Mouse (Mus musculus) liver, adult 2 months (tissue): ENCODE data around the gene Klrb1c. TPM values are rescaled to one million over a fixed set of nuclear protein-coding genes. Genes with fewer than 3 reads are reported as not detected.
A peak's percentile ranks its signal among the peaks of the same experiment; 100 is the strongest.
"Not testable (repeated sequence)": the region's sequence is repeated elsewhere in the genome, so short reads cannot be mapped to it uniquely, and the experiment has no call there.

Experiments
- DNase-seq: peaks from one replicate; pipeline ENCODE4 v3.0.0-alpha.2; 2011; ENCODE audit warnings: low read depth, low spot score; ENCODE audit errors: extremely low read depth
- H3K27ac ChIP-seq: fragments of 200-500 bp; replicated peaks from 2 replicates; pipeline ENCODE4 v1.5.1; 2012; ENCODE audit warnings: low read depth, mild to moderate bottlenecking, control low read depth, inconsistent platforms, low read length; ENCODE audit not compliant: insufficient read depth
- H3K27me3 ChIP-seq: fragments of 200-500 bp; 2 replicates; pipeline ENCODE4 v1.6.1; 2012; ENCODE audit warnings: mild to moderate bottlenecking, moderate library complexity, low read length, inconsistent platforms; ENCODE audit not compliant: control insufficient read depth, insufficient read depth
- H3K36me3 ChIP-seq: fragments of 200-500 bp; 2 replicates; pipeline ENCODE4 v1.6.1; 2012; ENCODE audit warnings: low read length, inconsistent platforms; ENCODE audit not compliant: control insufficient read depth, insufficient read depth
- H3K4me1 ChIP-seq: fragments of 200-500 bp; 2 replicates; pipeline ENCODE4 v1.6.1; 2011; ENCODE audit warnings: low read length; ENCODE audit not compliant: control insufficient read depth, insufficient read depth
- H3K4me3 ChIP-seq: fragments of 200-500 bp; 2 replicates; pipeline ENCODE4 v1.5.1; 2011; ENCODE audit warnings: low read depth, mild to moderate bottlenecking, control low read depth, low read length, moderate library complexity; ENCODE audit not compliant: insufficient read depth
- H3K79me2 ChIP-seq: fragments of 200-500 bp; 2 replicates; pipeline ENCODE4 v1.6.1; 2012; ENCODE audit warnings: inconsistent platforms, mild to moderate bottlenecking, low read length, moderate library complexity; ENCODE audit not compliant: control insufficient read depth, insufficient read depth
- H3K9ac ChIP-seq: fragments of 200-500 bp; 2 replicates; pipeline ENCODE4 v1.6.1; 2012; ENCODE audit warnings: low read depth, mild to moderate bottlenecking, control low read depth, inconsistent platforms, low read length
- CTCF ChIP-seq: fragments of 200-500 bp; IDR thresholded peaks from 2 replicates; pipeline ENCODE4 v1.5.1; 2011; ENCODE audit warnings: low read depth, low read length, control low read depth
- POLR2A ChIP-seq: fragments of 200-500 bp; IDR thresholded peaks from 2 replicates; pipeline ENCODE4 v1.6.1; 2011; ENCODE audit warnings: low read length, control low read depth; ENCODE audit not compliant: insufficient read depth; ENCODE audit errors: extremely low read depth
- WGBS: fragments of 180-500 bp; shearing (Covaris S2); methylation state at CpG from one replicate; pipeline ENCODE4 v1.1.7; 2018; 5-methylcytosine and 5-hydroxymethylcytosine counted together
- polyA plus RNA-seq: library from polyadenylated mRNA; depleted of rRNA; stranded (reverse); fragments of >200 nt; gene quantifications from 2 replicates; pipeline ENCODE4 v1.2.3, GENCODE M21; 2012
- total RNA-seq: library from RNA; depleted of rRNA; stranded (reverse); fragments of >200 nt; gene quantifications from 2 replicates; pipeline ENCODE4 v1.2.3, GENCODE M21; 2014

Gene Klrb1c
- total and polyA plus RNA-seq, 2 experiments: 0.13 to 1.1 TPM

- no peak overlapping the region for H3K9ac ChIP-seq
- H3K79me2 ChIP-seq: no peaks in the 10 kb centered on the region
- H3K27ac ChIP-seq: no peak overlapping the region
- H3K36me3 ChIP-seq: no peaks in the 10 kb centered on the region
- H3K27me3 ChIP-seq: no peaks in the 10 kb centered on the region
- 62% methylated on average over 3 of the region's 3 CpGs for WGBS
- H3K4me3 ChIP-seq: no peak overlapping the region
- no peaks in the 10 kb centered on the region for H3K4me1 ChIP-seq
- DNase-seq: peak; percentile 24
- no peak for TF ChIP-seq CTCF
- TF ChIP-seq POLR2A: no peak
Measured at GRCm38 (mm10) chr6:128807021-128807420, 18.0 kb upstream of the Klrb1c start.

- not testable (repeated sequence) for H3K9ac ChIP-seq, H3K79me2 ChIP-seq, H3K36me3 ChIP-seq, H3K4me1 ChIP-seq, H3K4me3 ChIP-seq, H3K27ac ChIP-seq, H3K27me3 ChIP-seq
- TF ChIP-seq CTCF: peak; percentile 59
- 61% methylated on average over 7 of the region's 7 CpGs for WGBS
- DNase-seq: peak; percentile 58
Measured at GRCm38 (mm10) chr6:128804823-128805640, 16.0 kb upstream of the Klrb1c start.

- Histone ChIP-seq H3K79me2 (no peaks in the 10 kb centered on the region), H3K27ac (no peak overlapping the region), H3K4me3 (no peak overlapping the region), H3K9ac (no peak overlapping the region), H3K27me3 (no peaks in the 10 kb centered on the region), H3K36me3 (no peaks in the 10 kb centered on the region), H3K4me1 (peaks cover 1% of the 10 kb centered on the region; the same call in 1 of the 2 replicates)
- peak; percentile 97 for DNase-seq
- 11% methylated on average over 26 of the region's 26 CpGs for WGBS
- TF ChIP-seq POLR2A (no peak), CTCF (peak; percentile 94)
Measured at GRCm38 (mm10) chr6:128802999-128803857, 14.2 kb upstream of the Klrb1c start.

- H3K36me3 ChIP-seq: no peaks in the 10 kb centered on the region
- H3K9ac ChIP-seq: 0 out of 2 replicates have a peak overlapping the region, but pooled peaks have one; percentile 6
- no peak for TF ChIP-seq CTCF
- no peak for TF ChIP-seq POLR2A
- no peaks in the 10 kb centered on the region for H3K27me3 ChIP-seq
- 26% methylated on average over 10 of the region's 10 CpGs for WGBS
- no peak overlapping the region for H3K4me3 ChIP-seq
- no peaks in the 10 kb centered on the region for H3K79me2 ChIP-seq
- H3K4me1 ChIP-seq: peaks cover 2% of the 10 kb centered on the region; the same call in 1 of the 2 replicates
- H3K27ac ChIP-seq: no peak overlapping the region
- no peak for DNase-seq
Measured at GRCm38 (mm10) chr6:128802557-128802956, 13.5 kb upstream of the Klrb1c start.

- H3K36me3 ChIP-seq, H3K79me2 ChIP-seq, DNase-seq, H3K4me3 ChIP-seq, H3K9ac ChIP-seq, H3K27ac ChIP-seq, H3K27me3 ChIP-seq, H3K4me1 ChIP-seq: not testable (repeated sequence)
- WGBS: 87% methylated on average over 5 of the region's 5 CpGs
Measured at GRCm38 (mm10) chr6:128800696-128801095, 11.7 kb upstream of the Klrb1c start.
